Mouse (Mus musculus): ENCODE measurements at regions not wholly inside any gene's neighbourhood (a gene's known extent, or its start where the extent isn't known, plus 50 kb on each side); places are given as distances from the start of the nearest gene placed in this dataset.

- TF ChIP-seq E2F4 (IDR thresholded peaks at IDR 0.05; ENCODE audit: borderline replicate concordance, low read depth, low read length), result no peak
- TF ChIP-seq CTCF (IDR thresholded peaks at IDR 0.05 in 2 of 3, conservative IDR thresholded peaks at IDR 0.05 in 1 of 3; ENCODE audit: control insufficient read depth in 1 of 3, insufficient read depth in 1 of 3, low read depth in 2 of 3, low read length in 3 of 3, poor library complexity in 1 of 3, severe bottlenecking in 1 of 3), result no peak
- TF ChIP-seq EP300 (IDR thresholded peaks at IDR 0.05; ENCODE audit: low read depth in 1 of 2, low read length in 2 of 2), result no peak
- no peak for TF ChIP-seq ELF1 (IDR thresholded peaks at IDR 0.05; ENCODE audit: low read depth, low read length)
- no peak for TF ChIP-seq SIN3A (IDR thresholded peaks at IDR 0.05; ENCODE audit: low read length)
- TF ChIP-seq POLR2A (IDR thresholded peaks at IDR 0.05; ENCODE audit: control insufficient read depth in 1 of 2, insufficient read depth in 1 of 2, low read depth in 1 of 2, low read length in 2 of 2, poor library complexity in 1 of 2), result no peak
- no peak for TF ChIP-seq JUND (IDR thresholded peaks at IDR 0.05; ENCODE audit: low read depth, low read length)
- TF ChIP-seq SMC3 (IDR thresholded peaks at IDR 0.05; ENCODE audit: low read depth, low read length), result no peak
- no peak for TF ChIP-seq MAFK (IDR thresholded peaks at IDR 0.05; ENCODE audit: borderline replicate concordance, low read depth, low read length)
- TF ChIP-seq GATA1 (IDR thresholded peaks at IDR 0.05; ENCODE audit: low read depth, low read length), result no peak
- no peak for TF ChIP-seq CHD1 (IDR thresholded peaks at IDR 0.05; ENCODE audit: low read depth, low read length)
- no peak for TF ChIP-seq MAX (IDR thresholded peaks at IDR 0.05; ENCODE audit: low read length)
- no peak for TF ChIP-seq UBTF (IDR thresholded peaks at IDR 0.05; ENCODE audit: borderline replicate concordance, insufficient read depth, low read depth, low read length)
Measured at GRCm38 (mm10) chr11:33013229-33014185, 133.7 kb downstream of the Fgf18 start.
